Mouse (Mus musculus) forebrain, embryonic 15.5 days (tissue): ENCODE measurements around the gene Tex48. TPM values are rescaled to one million over a fixed set of nuclear protein-coding genes. Genes with fewer than 3 reads are reported as not detected.

Source experiments
- ATAC-seq: fragments of 200-750 bp; cut with Nextera tagmentation; replicated peaks from 2 replicates; pipeline ENCODE4 v1.8.0; 2017; ENCODE audit warnings: mild to moderate bottlenecking, moderate TSS enrichment, moderate library complexity
- H3K27ac ChIP-seq: fragments of 300-500 bp; sonication (generic); replicated peaks from 2 replicates; pipeline ENCODE4 v1.5.1; 2015; ENCODE audit warnings: mild to moderate bottlenecking, inconsistent platforms
- H3K27me3 ChIP-seq: fragments of 300-500 bp; sonication (generic); 2 replicates; pipeline ENCODE4 v1.6.1; 2015; ENCODE audit warnings: inconsistent platforms
- H3K36me3 ChIP-seq: fragments of 300-500 bp; sonication (generic); 2 replicates; pipeline ENCODE4 v1.6.1; 2015; ENCODE audit warnings: mild to moderate bottlenecking, inconsistent platforms
- H3K4me1 ChIP-seq: fragments of 300-500 bp; sonication (generic); 2 replicates; pipeline ENCODE4 v1.6.1; 2015; ENCODE audit warnings: inconsistent platforms
- H3K4me2 ChIP-seq: fragments of 300-500 bp; sonication (generic); replicated peaks from 2 replicates; pipeline ENCODE4 v1.6.1; 2015; ENCODE audit warnings: mild to moderate bottlenecking, inconsistent platforms
- H3K4me3 ChIP-seq: fragments of 300-500 bp; sonication (generic); 2 replicates; pipeline ENCODE4 v1.5.1; 2015; ENCODE audit warnings: mild to moderate bottlenecking, inconsistent platforms
- H3K9ac ChIP-seq: fragments of 300-500 bp; sonication (generic); replicated peaks from 2 replicates; pipeline ENCODE4 v1.6.1; 2015; ENCODE audit warnings: mild to moderate bottlenecking, inconsistent platforms
- H3K9me3 ChIP-seq: fragments of 300-500 bp; sonication (generic); 2 replicates; pipeline ENCODE4 v1.6.1; 2016; ENCODE audit warnings: inconsistent platforms
- WGBS: fragments of 180-500 bp; shearing (Covaris S2); methylation state at CpG from one replicate; pipeline ENCODE4 v1.1.7; 2015; ENCODE audit warnings: mixed read lengths; 5-methylcytosine and 5-hydroxymethylcytosine counted together
- polyA plus RNA-seq: library from polyadenylated mRNA; unstranded; fragments of >200 nt; fragmentation: Nextera tagmentation; extraction: Ambion mirVana; gene quantifications from 2 replicates; pipeline ENCODE4 v1.2.1, GENCODE M21; 2015

Tex48 gene
- polyA plus RNA-seq, 1 experiment from 2014 or later: not detected

DNA sequence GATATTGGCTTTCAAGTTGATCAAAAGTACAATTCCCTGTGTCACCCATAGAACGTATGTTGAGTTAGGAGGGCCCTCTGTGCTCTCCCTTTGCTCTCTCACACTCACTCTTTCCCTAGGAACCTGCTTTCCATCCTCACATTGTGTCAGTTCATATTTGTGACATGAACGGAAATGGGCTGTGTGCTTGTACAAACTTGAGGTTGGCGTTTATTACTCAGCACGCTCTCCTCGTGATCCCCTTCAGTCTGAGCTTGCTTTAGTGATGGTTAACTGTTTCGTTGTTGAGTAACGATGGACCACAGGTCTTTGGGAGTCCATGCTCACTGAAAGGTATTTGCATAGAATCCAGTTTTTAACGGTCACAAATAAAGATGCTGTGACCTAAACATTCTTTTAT lies 4.9 kb upstream of the Tex48 start:
- Histone ChIP-seq H3K9ac (no peak overlapping the region), H3K27ac (no peak overlapping the region), H3K27me3 (no peaks in the 10 kb centered on the region), H3K36me3 (no peaks in the 10 kb centered on the region), H3K4me3 (no peak overlapping the region), H3K4me2 (no peak overlapping the region), H3K4me1 (no peaks in the 10 kb centered on the region), H3K9me3 (no peaks in the 10 kb centered on the region)
- WGBS: 86% methylated on average over 8 of the region's 8 CpGs
- ATAC-seq: no peak

DNA sequence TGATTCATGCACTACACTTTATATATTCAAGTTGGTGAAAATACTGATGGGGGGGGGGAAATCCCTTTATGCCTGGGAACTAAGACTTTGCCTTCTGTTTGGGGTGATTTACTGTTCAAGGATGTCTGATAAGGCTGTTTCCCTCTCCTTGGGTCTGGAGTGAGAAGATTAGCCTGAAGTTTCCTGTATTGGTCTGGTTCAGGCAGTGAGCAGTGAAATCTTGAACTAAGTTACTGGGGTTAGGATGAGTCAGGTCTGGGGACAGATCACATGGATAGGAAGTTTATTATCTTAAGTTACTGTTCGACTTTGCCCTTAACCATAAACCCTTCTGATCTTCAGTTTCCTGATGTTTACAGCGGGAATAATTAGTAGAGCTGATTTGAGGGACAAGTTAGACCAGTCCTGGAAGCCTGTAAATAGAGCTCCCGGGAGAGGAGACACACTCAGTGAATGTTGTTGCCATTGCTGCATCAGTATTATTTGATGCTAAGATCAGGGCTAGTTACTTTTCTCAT lies 3.4 kb upstream of the Tex48 start:
- ATAC-seq: no peak
- no peaks in the 10 kb centered on the region for H3K9me3 ChIP-seq
- no peak overlapping the region for H3K27ac ChIP-seq
- no peaks in the 10 kb centered on the region for H3K4me1 ChIP-seq
- no peak overlapping the region for H3K9ac ChIP-seq
- no peaks in the 10 kb centered on the region for H3K36me3 ChIP-seq
- WGBS: 75% methylated on average over 3 of the region's 3 CpGs
- H3K4me2 ChIP-seq: no peak overlapping the region
- no peak overlapping the region for H3K4me3 ChIP-seq
- H3K27me3 ChIP-seq: no peaks in the 10 kb centered on the region

DNA sequence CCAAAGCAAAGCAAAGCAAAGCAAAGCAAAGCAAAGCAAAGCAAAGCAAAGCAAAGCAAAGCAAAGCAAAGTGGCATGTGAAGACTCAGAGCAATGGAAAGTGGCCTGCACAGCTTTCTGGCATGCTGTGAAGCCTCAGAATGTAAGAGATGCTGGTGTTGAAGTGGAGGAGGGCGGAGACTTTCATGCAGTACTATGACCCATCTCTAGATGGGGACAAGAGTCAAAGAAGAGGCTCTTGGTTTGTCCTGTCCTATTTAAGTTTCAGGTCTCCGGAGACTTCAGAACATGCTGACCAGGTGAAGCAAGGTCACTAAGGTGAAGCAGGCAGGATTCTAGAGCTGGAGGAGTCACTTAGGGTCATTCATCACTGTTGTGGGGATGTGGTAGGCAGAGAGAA lies 367 bp downstream of the Tex48 start:
- no peaks in the 10 kb centered on the region for H3K27me3 ChIP-seq
- no peaks in the 10 kb centered on the region for H3K36me3 ChIP-seq
- no peaks in the 10 kb centered on the region for H3K4me1 ChIP-seq
- H3K9ac ChIP-seq: no peak overlapping the region
- ATAC-seq: no peak
- no peaks in the 10 kb centered on the region for H3K9me3 ChIP-seq
- no peak overlapping the region for H3K27ac ChIP-seq
- 85% methylated on average over 2 of the region's 2 CpGs for WGBS
- no peak overlapping the region for H3K4me2 ChIP-seq
- no peak overlapping the region for H3K4me3 ChIP-seq

DNA sequence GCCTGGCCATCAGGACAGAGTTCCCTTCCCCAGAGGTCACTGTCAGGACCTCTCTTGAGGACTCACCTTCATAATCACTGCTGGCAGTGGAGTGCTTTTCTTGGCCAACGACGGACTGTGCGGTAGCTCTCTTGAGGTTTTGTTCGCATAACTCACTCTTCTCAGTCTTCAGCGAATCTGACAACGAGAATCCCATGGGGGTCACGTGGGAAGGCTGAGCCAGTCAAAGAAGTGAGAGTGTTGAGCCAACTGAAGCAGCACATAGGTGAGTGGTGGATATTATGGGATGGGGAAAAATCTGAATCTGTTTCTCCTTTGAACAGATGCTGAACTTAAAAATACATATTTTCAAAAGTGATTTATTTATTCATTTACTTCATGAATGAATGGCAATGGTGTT lies 13.8 kb downstream of the Tex48 start:
- ATAC-seq: no peak
- Histone ChIP-seq H3K4me3 (no peak overlapping the region), H3K4me2 (no peak overlapping the region), H3K4me1 (no peaks in the 10 kb centered on the region), H3K9me3 (no peaks in the 10 kb centered on the region), H3K9ac (no peak overlapping the region), H3K27me3 (no peaks in the 10 kb centered on the region), H3K36me3 (no peaks in the 10 kb centered on the region), H3K27ac (no peak overlapping the region)
- 86% methylated on average over 7 of the region's 7 CpGs for WGBS

DNA sequence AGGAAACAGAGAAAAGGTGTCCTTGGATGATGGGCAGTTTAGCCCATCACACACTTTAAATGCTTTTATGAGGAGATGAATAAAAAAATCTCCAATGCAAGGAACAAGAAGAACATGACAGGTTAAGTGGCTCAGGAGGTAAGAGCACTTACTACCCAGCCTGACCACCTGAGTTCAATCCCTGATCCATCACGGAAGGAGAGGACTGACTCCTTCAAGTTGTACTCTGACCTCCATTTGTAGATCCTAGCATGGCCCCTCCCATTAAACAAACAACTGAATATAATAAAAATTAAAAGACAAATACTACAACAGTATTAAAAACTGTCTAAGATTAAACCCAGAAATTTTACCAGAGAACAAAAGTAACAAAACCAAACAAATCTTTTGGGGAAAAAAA lies 16.3 kb downstream of the Tex48 start:
- 80% methylated on average over 1 of the region's 1 CpGs for WGBS
- H3K4me3 ChIP-seq: no peak overlapping the region

DNA sequence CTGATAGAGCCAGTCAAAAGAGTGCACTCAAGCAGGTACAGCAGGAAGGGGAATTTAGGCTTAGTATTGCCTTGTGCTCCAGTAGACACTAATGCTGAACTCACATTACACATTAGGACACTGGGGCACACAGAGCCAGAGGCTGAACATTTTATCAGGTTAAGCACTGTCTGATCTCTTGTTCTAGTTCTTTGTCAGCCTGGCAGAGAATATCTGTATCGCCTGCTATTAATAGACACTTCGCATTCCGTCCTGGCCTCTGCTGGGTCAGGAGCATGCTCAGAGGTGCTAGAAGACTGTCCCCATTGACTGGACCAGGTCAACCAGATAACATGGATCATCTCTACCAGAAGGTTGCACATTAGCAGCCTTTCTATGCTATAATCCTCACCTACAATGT lies 16.7 kb downstream of the Tex48 start:
- H3K4me2 ChIP-seq: no peak overlapping the region
- WGBS: 93% methylated on average over 3 of the region's 3 CpGs
- no peak overlapping the region for H3K27ac ChIP-seq
- ATAC-seq: no peak
- H3K4me1 ChIP-seq: no peaks in the 10 kb centered on the region
- H3K4me3 ChIP-seq: no peak overlapping the region
- no peaks in the 10 kb centered on the region for H3K36me3 ChIP-seq
- no peaks in the 10 kb centered on the region for H3K9me3 ChIP-seq
- H3K27me3 ChIP-seq: no peaks in the 10 kb centered on the region
- H3K9ac ChIP-seq: no peak overlapping the region

More for the DNA sequence above, 16.3 kb downstream of the Tex48 start:
- no peak for ATAC-seq
- H3K36me3 ChIP-seq: no peaks in the 10 kb centered on the region
- H3K4me1 ChIP-seq: no peaks in the 10 kb centered on the region
- no peaks in the 10 kb centered on the region for H3K9me3 ChIP-seq
- no peak overlapping the region for H3K27ac ChIP-seq
- H3K27me3 ChIP-seq: no peaks in the 10 kb centered on the region
- no peak overlapping the region for H3K9ac ChIP-seq
- H3K4me2 ChIP-seq: no peak overlapping the region

DNA sequence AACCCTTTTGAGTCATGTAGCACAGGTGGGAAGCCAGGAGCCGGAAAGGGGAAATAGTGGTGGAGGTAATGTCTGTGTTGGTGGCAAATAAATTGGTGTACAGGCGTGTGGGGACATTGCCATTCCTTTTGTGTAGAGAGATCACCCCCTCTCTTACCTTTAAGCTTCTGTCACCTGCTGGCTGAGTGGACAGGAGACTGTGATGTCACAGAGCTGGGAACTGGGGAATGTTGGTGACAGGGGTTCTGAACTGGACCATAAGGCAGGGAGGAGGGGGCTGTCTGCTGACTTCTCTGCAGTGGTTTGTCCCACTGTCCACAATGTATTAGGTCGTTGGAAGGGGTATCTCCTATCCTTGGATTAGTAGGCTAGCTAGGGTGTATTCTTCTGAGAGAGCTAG lies 17.3 kb downstream of the Tex48 start, which contains the start of gene Gm11213:
Gene Gm11213 (minus strand): TSS at position 317 of the 400 bp plus-strand sequence.
- no peak for ATAC-seq
- Histone ChIP-seq H3K27me3 (no peaks in the 10 kb centered on the region), H3K4me3 (no peak within 1 kb of the TSS), H3K36me3 (no peaks in the 10 kb centered on the region), H3K9ac (no peak within 1 kb of the TSS), H3K4me1 (no peaks in the 10 kb centered on the region), H3K4me2 (no peak within 1 kb of the TSS), H3K27ac (no peak within 1 kb of the TSS), H3K9me3 (no peaks in the 10 kb centered on the region)
- 66% methylated on average over 3 of the region's 3 CpGs for WGBS

DNA sequence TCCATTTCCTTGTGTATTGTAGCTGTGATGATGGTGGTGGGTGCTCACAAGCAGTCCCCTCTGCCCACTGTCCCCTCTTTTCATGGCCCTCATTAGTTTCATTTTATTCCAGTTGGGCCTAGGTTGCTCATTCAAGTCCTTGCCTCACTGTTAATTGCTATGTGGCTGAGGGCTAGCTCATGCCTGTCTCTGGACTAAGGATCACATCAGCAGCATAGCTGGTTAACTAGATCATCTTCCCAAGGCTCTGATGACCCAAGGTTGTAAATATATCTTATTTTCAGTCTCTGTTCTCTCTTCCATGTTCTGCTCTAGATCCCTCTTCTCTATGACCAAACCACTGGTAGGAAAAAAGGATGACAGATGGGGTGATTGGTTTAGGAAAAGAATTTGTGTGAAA lies 21.0 kb downstream of the Tex48 start:
- H3K4me2 ChIP-seq: no peak overlapping the region
- H3K9ac ChIP-seq: no peak overlapping the region
- no peak overlapping the region for H3K27ac ChIP-seq
- no peaks in the 10 kb centered on the region for H3K4me1 ChIP-seq
- no peaks in the 10 kb centered on the region for H3K36me3 ChIP-seq
- no peaks in the 10 kb centered on the region for H3K27me3 ChIP-seq
- H3K9me3 ChIP-seq: no peaks in the 10 kb centered on the region
- no peak for ATAC-seq
- no peak overlapping the region for H3K4me3 ChIP-seq

DNA sequence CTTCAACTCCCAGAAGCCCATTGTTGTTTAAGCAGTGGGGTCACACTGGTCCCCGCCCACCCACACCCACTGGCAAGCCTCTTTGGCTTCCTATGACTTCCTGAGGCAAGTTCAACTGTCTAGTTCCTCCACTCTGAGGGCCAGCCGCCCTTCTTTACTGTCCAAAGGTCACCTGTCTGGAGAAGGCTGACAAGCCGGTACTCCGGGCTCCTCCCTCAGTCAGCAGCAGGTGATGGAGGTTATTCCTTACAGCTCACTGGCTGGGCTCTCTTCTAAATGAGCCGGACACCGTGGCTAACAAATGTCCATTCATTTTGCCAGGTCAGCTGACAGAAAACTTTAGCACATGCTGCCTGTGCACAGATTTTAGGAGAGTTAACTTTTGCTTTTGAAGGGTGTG lies 21.4 kb downstream of the Tex48 start:
- Histone ChIP-seq H3K27ac (no peak overlapping the region), H3K9ac (no peak overlapping the region), H3K4me2 (no peak overlapping the region), H3K27me3 (no peaks in the 10 kb centered on the region), H3K9me3 (no peaks in the 10 kb centered on the region), H3K36me3 (no peaks in the 10 kb centered on the region), H3K4me3 (no peak overlapping the region), H3K4me1 (no peaks in the 10 kb centered on the region)
- 87% methylated on average over 6 of the region's 6 CpGs for WGBS
- ATAC-seq: no peak

DNA sequence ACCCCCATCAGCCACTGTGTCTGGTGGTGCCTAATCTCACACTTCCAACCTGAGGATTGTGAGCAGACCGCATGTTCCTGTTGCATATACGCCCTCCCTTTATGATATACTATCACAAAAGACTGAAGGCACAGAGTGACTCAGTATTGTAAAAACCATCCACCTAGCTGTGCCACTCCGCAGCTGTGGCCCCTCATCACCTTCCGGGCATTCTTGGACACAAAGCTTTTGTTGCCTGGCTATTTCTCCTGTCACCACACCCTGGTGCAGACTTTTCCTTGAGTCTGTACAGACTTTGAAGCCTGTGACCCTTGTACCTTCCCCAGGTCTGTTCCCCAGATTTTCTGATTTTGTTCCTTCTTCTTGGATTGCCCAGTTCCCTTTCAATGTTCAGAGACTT lies 26.2 kb downstream of the Tex48 start:
- WGBS: 96% methylated on average over 4 of the region's 4 CpGs
- Histone ChIP-seq H3K36me3 (no peaks in the 10 kb centered on the region), H3K4me1 (no peaks in the 10 kb centered on the region), H3K9me3 (no peaks in the 10 kb centered on the region), H3K9ac (no peak overlapping the region), H3K4me2 (no peak overlapping the region), H3K27me3 (no peaks in the 10 kb centered on the region), H3K27ac (no peak overlapping the region), H3K4me3 (no peak overlapping the region)
- ATAC-seq: no peak

DNA sequence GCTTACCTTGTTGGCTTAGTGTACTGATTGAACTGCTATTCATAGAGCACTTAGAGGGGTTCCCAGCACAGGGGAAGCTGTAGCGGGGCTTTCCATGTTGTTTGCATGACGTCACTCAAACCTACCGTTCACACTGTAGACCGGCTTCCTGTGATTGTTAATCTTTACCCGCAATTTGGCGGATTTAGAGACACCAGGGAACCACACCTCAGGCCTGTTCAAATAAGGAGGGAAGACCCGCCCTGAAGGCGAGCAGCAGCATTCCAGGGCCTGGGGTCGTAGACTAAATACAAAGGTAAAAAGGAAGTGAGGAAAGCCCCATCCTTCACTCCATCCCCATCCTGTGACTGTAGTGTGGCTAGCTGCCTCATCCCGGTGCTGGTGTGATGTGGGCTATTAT lies 27.0 kb downstream of the Tex48 start:
- Histone ChIP-seq H3K36me3 (no peaks in the 10 kb centered on the region), H3K4me3 (no peak overlapping the region), H3K4me1 (no peaks in the 10 kb centered on the region), H3K9me3 (no peaks in the 10 kb centered on the region), H3K27ac (no peak overlapping the region), H3K27me3 (no peaks in the 10 kb centered on the region), H3K9ac (no peak overlapping the region), H3K4me2 (no peak overlapping the region)
- no peak for ATAC-seq
- WGBS: 83% methylated on average over 10 of the region's 10 CpGs

DNA sequence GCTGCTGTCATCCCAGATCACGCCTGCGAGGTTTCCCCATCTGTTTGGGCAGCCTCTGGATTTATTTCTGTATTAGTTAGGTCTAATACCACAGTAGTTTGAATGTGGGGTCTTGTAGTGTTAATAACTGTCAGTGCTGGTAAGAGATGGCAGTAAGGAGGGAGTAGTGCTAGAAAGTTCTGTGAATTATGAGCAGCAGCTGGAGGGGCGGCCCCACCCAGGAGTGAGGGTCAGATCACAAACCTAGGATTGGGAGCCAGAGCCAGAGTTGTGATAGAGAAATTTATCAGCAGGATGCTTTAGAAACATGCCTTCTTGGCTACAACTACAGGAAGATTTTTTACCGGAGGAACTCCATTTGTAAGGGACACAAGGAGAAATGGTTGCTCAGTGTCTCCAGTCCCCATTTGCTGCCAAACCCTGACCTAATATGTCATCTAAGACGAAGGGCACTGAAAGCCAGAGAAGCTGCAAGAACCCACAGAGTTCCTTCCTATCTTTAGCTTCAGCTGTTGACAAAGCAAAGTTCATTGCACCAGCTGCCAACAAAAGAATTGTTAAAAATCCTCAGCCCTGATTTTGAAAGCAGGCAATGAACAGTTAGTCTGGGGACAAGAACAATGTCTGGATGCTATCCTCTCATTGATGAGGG lies 27.6 kb downstream of the Tex48 start:
- Histone ChIP-seq H3K36me3 (no peaks in the 10 kb centered on the region), H3K27ac (no peak overlapping the region), H3K9me3 (no peaks in the 10 kb centered on the region), H3K9ac (no peak overlapping the region), H3K4me2 (no peak overlapping the region), H3K4me3 (no peak overlapping the region), H3K27me3 (no peaks in the 10 kb centered on the region), H3K4me1 (no peaks in the 10 kb centered on the region)
- WGBS: 88% methylated on average over 5 of the region's 5 CpGs
- no peak for ATAC-seq

DNA sequence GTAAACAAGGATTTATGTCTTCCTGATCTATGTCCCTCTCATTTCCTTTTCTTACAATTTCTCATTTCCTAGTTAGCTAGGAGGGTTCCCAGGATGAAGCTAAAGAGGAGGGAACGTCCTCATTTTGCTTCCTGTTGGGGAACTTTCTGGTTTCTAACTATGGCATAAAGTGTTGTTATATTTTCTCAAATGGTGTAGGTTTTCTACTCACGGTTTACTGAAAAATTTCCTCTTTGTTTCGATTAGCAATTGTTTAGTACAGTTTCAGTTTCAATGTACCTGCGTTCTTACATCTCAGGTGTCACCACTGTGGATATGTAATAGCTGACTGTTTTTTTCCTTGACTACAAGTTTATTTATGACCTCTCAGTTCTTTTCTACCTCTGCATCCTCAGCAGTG lies 31.7 kb downstream of the Tex48 start:
- WGBS: 90% methylated on average over 4 of the region's 4 CpGs
- H3K9me3 ChIP-seq: no peaks in the 10 kb centered on the region
- H3K27me3 ChIP-seq: no peaks in the 10 kb centered on the region
- ATAC-seq: no peak
- no peaks in the 10 kb centered on the region for H3K36me3 ChIP-seq
- no peak overlapping the region for H3K4me3 ChIP-seq
- no peak overlapping the region for H3K9ac ChIP-seq
- no peak overlapping the region for H3K27ac ChIP-seq
- no peak overlapping the region for H3K4me2 ChIP-seq
- H3K4me1 ChIP-seq: no peaks in the 10 kb centered on the region
